Mouse (Mus musculus) erythroblast, embryonic 14.5 days (primary cell): ENCODE data around the gene Txlna.

Experiments
- GATA1 ChIP-seq: IDR thresholded peaks from 2 replicates; pipeline ENCODE4 v1.6.1; 2012; ENCODE audit warnings: low read length, inconsistent platforms, mixed read lengths
- TAL1 ChIP-seq: IDR thresholded peaks from 3 replicates; pipeline ENCODE4 v1.6.1; 2012; ENCODE audit warnings: low read length, inconsistent platforms, mixed read lengths

- TF ChIP-seq TAL1 (no peak), GATA1 (no peak)
These were observed 43.1 kb upstream of the Txlna start for GRCm38 (mm10) chr4:129683901-129684493.
